Mouse (Mus musculus) embryonic facial prominence, embryonic 15.5 days (tissue): ENCODE results near the gene Dctn1. TPM values are rescaled to one million over a fixed set of nuclear protein-coding genes. Genes with fewer than 3 reads are reported as not detected.

ENCODE experiments used
- ATAC-seq: fragments of 200-750 bp; cut with Nextera tagmentation; 2 replicates; pipeline ENCODE4 v1.8.0; 2017; ENCODE audit warnings: low read depth, moderate TSS enrichment; ENCODE audit not compliant: insufficient number of reproducible peaks, low FRiP score, low TSS enrichment
- H3K27ac ChIP-seq: fragments of 300-500 bp; sonication (generic); replicated peaks from 2 replicates; pipeline ENCODE4 v1.5.1; 2015; ENCODE audit warnings: mild to moderate bottlenecking, inconsistent platforms
- H3K27me3 ChIP-seq: fragments of 300-500 bp; sonication (generic); 2 replicates; pipeline ENCODE4 v1.6.1; 2015; ENCODE audit warnings: inconsistent platforms
- H3K36me3 ChIP-seq: fragments of 300-500 bp; sonication (generic); 2 replicates; pipeline ENCODE4 v1.6.1; 2015; ENCODE audit warnings: mild to moderate bottlenecking, inconsistent platforms
- H3K4me1 ChIP-seq: fragments of 300-500 bp; sonication (generic); 2 replicates; pipeline ENCODE4 v1.6.1; 2015; ENCODE audit warnings: inconsistent platforms
- H3K4me2 ChIP-seq: fragments of 300-500 bp; sonication (generic); replicated peaks from 2 replicates; pipeline ENCODE4 v1.6.1; 2015; ENCODE audit warnings: mild to moderate bottlenecking, inconsistent platforms
- H3K4me3 ChIP-seq: fragments of 300-500 bp; sonication (generic); replicated peaks from 2 replicates; pipeline ENCODE4 v1.5.1; 2015; ENCODE audit warnings: mild to moderate bottlenecking, inconsistent platforms
- H3K9ac ChIP-seq: fragments of 300-500 bp; sonication (generic); 2 replicates; pipeline ENCODE4 v1.6.1; 2015; ENCODE audit warnings: inconsistent platforms
- H3K9me3 ChIP-seq: fragments of 300-500 bp; sonication (generic); replicated peaks from 2 replicates; pipeline ENCODE4 v1.6.1; 2016; ENCODE audit warnings: inconsistent platforms
- WGBS: fragments of 180-500 bp; shearing (Covaris S2); methylation state at CpG from one replicate; pipeline ENCODE4 v1.1.7; 2015; 5-methylcytosine and 5-hydroxymethylcytosine counted together
- polyA plus RNA-seq: library from polyadenylated mRNA; unstranded; fragments of >200 nt; fragmentation: Nextera tagmentation; extraction: Ambion mirVana; gene quantifications from 2 replicates; pipeline ENCODE4 v1.2.1, GENCODE M21; 2015

The Dctn1 gene
- polyA plus RNA-seq, 1 experiment from 2014 or later, result 103 TPM

DNA sequence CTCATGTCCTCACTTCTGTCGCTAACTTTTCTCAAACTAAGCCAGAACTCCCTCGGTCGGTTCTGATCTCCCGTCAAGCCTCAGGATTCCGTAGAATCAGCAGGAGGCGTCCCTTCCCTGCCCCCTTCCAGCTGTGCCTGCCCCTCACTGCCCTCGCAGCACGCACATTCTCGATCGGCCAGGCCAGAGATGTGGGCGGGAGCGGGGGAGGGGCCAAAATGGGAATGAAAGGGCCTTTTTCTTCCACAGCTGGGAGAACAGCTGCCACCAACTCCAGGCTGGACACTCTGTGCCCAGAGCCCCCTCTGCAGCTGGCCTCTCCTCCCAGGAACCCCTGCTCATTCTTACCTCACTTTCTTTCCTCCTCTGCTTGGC is 28.2 kb upstream of the Dctn1 start:
- Histone ChIP-seq H3K4me2 (peak overlapping the region; percentile 72), H3K9me3 (no peaks in the 10 kb centered on the region), H3K27me3 (no peaks in the 10 kb centered on the region), H3K4me3 (peak overlapping the region; percentile 52), H3K27ac (peak overlapping the region; percentile 100), H3K36me3 (no peaks in the 10 kb centered on the region), H3K4me1 (peaks cover 63% of the 10 kb centered on the region), H3K9ac (peak overlapping the region; percentile 62)
- WGBS, result under 1% methylated on average over 12 of the region's 12 CpGs
- ATAC-seq, result peak; percentile 88

DNA sequence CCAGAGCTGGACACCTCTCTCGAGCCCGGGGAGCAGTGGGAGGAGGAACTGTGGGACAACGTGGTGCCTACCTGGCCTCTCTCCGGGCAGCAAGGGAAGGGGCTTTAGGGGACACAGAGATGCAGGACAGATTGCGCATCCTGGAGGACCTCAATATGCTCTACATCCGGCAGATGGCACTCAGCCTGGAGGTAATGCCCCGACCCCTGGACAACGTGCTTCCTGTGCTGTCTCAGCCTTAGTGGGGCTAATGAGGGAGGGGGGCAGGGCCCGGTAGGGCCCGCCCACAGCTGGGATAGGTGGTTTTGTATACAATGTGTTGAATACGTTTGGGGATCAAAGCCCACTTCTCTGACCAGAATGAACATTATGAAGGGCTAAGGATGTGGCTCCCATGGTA is 27.7 kb upstream of the Dctn1 start:
- H3K36me3 ChIP-seq, result no peaks in the 10 kb centered on the region
- H3K4me2 ChIP-seq, result peak overlapping the region; percentile 72
- peaks cover 68% of the 10 kb centered on the region for H3K4me1 ChIP-seq
- peak; percentile 49 for ATAC-seq
- H3K27me3 ChIP-seq, result no peaks in the 10 kb centered on the region
- no peaks in the 10 kb centered on the region for H3K9me3 ChIP-seq
- H3K27ac ChIP-seq, result peak overlapping the region; percentile 100
- H3K9ac ChIP-seq, result peak overlapping the region; percentile 62
- H3K4me3 ChIP-seq, result peak overlapping the region; percentile 52
- WGBS, result 1% methylated on average over 11 of the region's 11 CpGs

DNA sequence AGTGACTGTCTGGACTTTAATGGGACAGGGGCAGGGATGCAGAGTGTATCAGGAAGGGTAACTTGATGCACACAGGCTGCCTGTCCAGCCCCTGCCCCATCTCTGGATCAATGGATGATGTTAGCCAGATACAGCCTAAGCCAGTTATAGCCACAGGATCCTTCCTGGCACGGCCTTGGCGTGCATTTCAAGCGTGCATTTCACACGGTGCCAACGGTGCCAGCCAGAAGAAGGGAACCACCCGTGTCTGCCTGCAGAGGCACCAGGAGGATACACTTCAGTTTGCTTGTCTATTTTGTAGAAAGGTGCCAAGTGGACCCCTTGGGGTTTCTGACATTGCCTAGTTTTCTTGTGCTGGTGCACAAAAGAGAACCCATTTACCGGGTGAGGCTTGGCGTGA is 25.7 kb upstream of the Dctn1 start:
- Histone ChIP-seq H3K4me2 (no peak overlapping the region), H3K4me3 (no peak overlapping the region), H3K36me3 (no peaks in the 10 kb centered on the region), H3K9me3 (no peaks in the 10 kb centered on the region), H3K27ac (peak overlapping the region; percentile 44; the same call in 1 of the 2 replicates), H3K4me1 (peaks cover 65% of the 10 kb centered on the region), H3K27me3 (no peaks in the 10 kb centered on the region), H3K9ac (no peak overlapping the region)
- ATAC-seq, result no peak
- 70% methylated on average over 8 of the region's 8 CpGs for WGBS

DNA sequence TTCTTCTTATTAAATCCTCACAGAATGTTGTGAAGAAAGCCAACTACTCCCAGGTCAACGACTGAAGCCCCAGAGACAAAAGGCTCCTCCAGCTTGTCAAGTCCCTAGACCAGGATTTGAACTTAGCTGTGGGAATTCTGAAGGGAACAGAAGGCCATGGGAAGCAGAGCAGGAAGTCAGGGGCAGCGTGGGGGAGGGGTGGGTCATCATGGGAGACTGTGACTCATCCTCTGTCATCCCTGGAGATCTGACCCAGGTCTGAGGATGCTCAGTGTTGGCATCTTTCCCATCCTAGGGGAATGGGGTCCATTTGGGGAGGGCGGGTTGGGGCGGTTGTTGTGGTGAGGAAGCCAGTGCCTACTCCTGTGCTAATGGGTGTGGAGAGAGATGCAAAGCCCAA is 24.1 kb upstream of the Dctn1 start:
- H3K36me3 ChIP-seq, result peaks cover under 1% of the 10 kb centered on the region; the same call in 1 of the 2 replicates
- H3K4me2 ChIP-seq, result peak overlapping the region; percentile 46
- H3K9ac ChIP-seq, result no peak overlapping the region
- no peak for ATAC-seq
- no peak overlapping the region for H3K27ac ChIP-seq
- H3K9me3 ChIP-seq, result no peaks in the 10 kb centered on the region
- WGBS, result 29% methylated on average over 4 of the region's 4 CpGs
- H3K27me3 ChIP-seq, result no peaks in the 10 kb centered on the region
- peak overlapping the region; percentile 25 for H3K4me3 ChIP-seq
- peaks cover 52% of the 10 kb centered on the region for H3K4me1 ChIP-seq

DNA sequence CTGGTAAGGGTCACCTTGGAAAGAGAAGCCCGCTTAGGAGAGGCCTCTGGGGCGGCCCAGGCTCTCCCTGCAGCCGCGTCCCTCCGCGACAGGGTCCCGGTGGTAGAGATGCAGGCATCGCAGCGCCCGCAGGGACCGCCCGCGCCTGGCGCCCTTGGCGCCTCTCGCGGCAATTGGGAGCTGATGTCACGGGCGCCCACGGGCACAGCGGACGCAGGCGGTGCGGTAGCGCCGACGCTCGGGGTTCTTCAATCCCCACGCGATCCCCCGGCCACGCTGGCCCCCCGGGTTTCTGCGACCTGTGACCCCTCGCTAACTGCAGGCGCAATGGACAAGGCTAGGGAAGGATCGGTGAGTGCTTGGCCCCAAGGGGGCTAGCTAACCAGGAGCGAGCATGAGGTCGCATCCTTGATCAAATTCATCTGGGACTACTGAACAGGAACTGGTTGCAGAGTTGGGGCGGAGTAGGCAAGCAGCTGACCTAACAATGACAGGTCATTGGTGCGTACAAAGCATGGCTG is 23.4 kb upstream of the Dctn1 start:
- Histone ChIP-seq H3K4me3 (peak overlapping the region; percentile 25), H3K4me1 (peaks cover 49% of the 10 kb centered on the region), H3K4me2 (peak overlapping the region; percentile 46), H3K27me3 (no peaks in the 10 kb centered on the region), H3K9ac (peak overlapping the region; percentile 2), H3K27ac (peak overlapping the region; percentile 60), H3K36me3 (peaks cover 6% of the 10 kb centered on the region), H3K9me3 (no peaks in the 10 kb centered on the region)
- 9% methylated on average over 41 of the region's 41 CpGs for WGBS
- no peak for ATAC-seq

DNA sequence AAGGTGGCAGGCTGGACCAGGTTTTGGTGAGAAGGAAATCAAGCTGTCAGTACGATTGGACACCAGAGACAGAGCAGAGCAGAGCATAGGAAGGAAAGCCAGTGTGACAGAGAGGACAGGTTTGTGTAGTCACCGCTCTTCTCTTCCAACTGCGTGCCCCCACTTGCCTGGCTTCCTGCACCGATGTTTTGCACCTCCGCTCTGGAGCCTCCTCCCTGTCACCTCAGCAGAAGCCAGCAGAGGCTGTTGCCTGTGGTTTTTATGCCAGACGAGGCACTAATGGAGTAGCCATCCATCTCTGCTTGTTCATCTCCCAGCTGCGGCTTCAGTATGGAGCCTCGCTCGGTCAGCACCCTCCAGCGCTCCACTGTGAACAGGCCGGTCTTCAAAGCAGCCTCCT is 22.8 kb upstream of the Dctn1 start:
- 0 out of 2 replicates have a peak, but pooled peaks have one; percentile 5 for ATAC-seq
- H3K4me1 ChIP-seq, result peaks cover 47% of the 10 kb centered on the region
- H3K27me3 ChIP-seq, result no peaks in the 10 kb centered on the region
- H3K27ac ChIP-seq, result peak overlapping the region; percentile 60
- H3K9ac ChIP-seq, result no peak overlapping the region
- WGBS, result 53% methylated on average over 11 of the region's 11 CpGs
- no peak overlapping the region for H3K4me3 ChIP-seq
- H3K4me2 ChIP-seq, result peak overlapping the region; percentile 46; the same call in 1 of the 2 replicates
- no peaks in the 10 kb centered on the region for H3K9me3 ChIP-seq
- peaks cover 12% of the 10 kb centered on the region for H3K36me3 ChIP-seq

DNA sequence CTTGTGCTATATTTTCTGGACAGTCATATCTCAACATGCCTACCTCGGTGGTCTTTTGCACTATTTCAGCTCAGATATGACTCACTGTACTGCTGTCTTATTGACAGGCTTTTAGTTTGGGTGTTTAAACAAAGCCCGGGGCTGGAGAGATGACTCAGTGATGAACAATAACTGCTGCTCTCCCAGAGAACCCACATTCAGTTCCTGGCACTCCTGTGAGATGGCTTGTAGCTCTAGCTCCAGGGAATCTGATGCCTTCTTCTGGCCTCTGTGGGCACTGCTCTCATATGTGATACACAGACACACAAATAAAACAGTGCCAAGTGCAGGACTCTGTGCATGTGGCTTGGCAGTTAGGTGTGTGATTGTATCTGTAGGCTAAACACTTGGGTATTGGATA is 20.5 kb upstream of the Dctn1 start:
- Histone ChIP-seq H3K9me3 (no peaks in the 10 kb centered on the region), H3K27me3 (no peaks in the 10 kb centered on the region), H3K4me2 (no peak overlapping the region), H3K9ac (no peak overlapping the region), H3K4me1 (peaks cover 24% of the 10 kb centered on the region), H3K27ac (no peak overlapping the region), H3K36me3 (peaks cover 35% of the 10 kb centered on the region), H3K4me3 (no peak overlapping the region)
- no peak for ATAC-seq
- 48% methylated on average over 2 of the region's 2 CpGs for WGBS

DNA sequence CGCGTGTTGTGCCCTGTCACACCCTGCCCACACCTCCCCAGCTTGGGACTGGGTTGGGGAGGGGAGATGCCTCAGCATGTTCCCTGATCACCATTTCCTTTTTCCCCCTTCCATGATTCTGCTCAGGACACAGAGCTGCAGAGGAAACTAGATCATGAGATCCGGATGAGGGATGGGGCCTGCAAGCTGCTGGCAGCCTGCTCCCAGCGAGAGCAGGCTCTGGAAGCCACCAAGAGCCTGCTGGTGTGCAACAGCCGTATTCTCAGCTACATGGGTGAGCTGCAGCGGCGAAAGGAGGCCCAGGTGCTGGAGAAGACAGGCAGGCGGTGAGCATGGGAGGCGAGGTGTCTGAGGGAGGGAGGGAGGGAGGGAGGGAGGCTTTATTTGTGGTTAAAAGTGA is 19.9 kb upstream of the Dctn1 start:
- no peak overlapping the region for H3K4me3 ChIP-seq
- peaks cover 23% of the 10 kb centered on the region for H3K4me1 ChIP-seq
- H3K4me2 ChIP-seq, result no peak overlapping the region
- no peak overlapping the region for H3K9ac ChIP-seq
- H3K27ac ChIP-seq, result no peak overlapping the region; the same call in 1 of the 2 replicates
- peaks cover 41% of the 10 kb centered on the region for H3K36me3 ChIP-seq
- no peaks in the 10 kb centered on the region for H3K27me3 ChIP-seq
- WGBS, result 49% methylated on average over 9 of the region's 9 CpGs
- ATAC-seq, result no peak
- no peaks in the 10 kb centered on the region for H3K9me3 ChIP-seq

DNA sequence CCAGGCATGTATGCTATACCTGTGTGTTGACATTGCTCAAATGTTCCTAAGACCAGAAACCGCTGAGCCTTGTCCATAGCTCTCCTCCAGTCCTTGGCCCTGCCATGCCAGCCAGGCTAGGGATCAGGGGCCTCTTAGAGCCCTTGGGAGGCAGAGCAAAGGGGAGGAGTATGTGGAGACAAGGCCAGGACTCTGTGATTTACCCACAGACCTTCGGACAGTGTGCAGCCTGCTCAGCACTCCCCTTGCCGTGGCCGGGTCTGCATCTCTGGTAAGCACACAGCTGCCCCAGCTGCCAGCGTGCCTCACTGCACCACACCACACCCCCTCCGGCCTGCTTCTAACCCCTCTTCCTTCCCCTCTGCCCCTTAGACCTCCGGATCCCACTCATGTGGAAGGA is 18.4 kb upstream of the Dctn1 start:
- H3K4me3 ChIP-seq, result no peak overlapping the region
- H3K9ac ChIP-seq, result no peak overlapping the region
- no peak overlapping the region for H3K27ac ChIP-seq
- H3K36me3 ChIP-seq, result peaks cover 55% of the 10 kb centered on the region
- H3K4me2 ChIP-seq, result no peak overlapping the region
- ATAC-seq, result no peak
- H3K4me1 ChIP-seq, result peaks cover 11% of the 10 kb centered on the region
- no peaks in the 10 kb centered on the region for H3K9me3 ChIP-seq
- 65% methylated on average over 7 of the region's 7 CpGs for WGBS
- no peaks in the 10 kb centered on the region for H3K27me3 ChIP-seq

DNA sequence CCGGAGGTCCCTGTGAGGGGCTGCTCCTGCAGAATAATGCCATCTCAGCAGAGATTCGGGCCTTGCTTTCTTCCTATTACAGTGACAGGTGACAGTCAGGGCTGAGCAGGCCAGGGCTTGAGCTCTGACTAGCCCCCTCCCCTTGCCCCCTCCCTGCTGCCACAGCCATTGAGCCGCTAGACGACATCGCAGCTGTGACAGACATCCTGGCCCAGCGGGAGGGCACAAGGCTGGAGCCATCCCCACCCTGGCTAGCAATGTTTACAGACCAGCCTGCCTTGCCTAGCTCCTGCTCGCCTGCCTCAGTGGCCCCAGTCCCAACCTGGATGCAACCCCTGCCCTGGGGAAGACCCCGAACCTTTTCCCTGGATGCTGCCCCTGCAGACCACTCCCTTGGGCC is 14.0 kb upstream of the Dctn1 start:
- Histone ChIP-seq H3K27me3 (no peaks in the 10 kb centered on the region), H3K36me3 (peaks cover 61% of the 10 kb centered on the region), H3K27ac (no peak overlapping the region), H3K4me1 (peaks cover 17% of the 10 kb centered on the region), H3K9ac (no peak overlapping the region), H3K4me2 (no peak overlapping the region), H3K4me3 (no peak overlapping the region), H3K9me3 (no peaks in the 10 kb centered on the region)
- WGBS, result 43% methylated on average over 8 of the region's 8 CpGs
- no peak for ATAC-seq

DNA sequence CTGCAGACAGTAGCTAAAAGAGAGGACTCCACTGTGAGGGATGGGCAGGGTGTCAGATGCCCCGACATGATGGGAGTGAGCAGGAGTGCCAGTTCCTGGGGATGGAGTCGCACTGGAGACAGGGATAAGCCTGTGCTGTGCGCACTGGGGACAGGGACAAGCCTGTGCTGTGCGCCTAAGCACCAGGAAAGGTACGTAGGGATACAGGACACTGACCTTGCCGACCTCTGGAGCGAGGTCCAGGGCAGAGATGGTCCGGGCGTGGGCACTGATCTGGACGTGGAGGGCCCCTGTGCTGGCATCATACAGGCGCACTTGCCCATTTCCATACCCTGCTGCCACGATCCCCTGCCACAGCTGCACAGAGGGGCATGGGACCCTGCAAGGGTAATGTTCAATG is 12.7 kb upstream of the Dctn1 start:
- Histone ChIP-seq H3K9me3 (no peaks in the 10 kb centered on the region), H3K27ac (no peak overlapping the region), H3K9ac (no peak overlapping the region), H3K36me3 (peaks cover 49% of the 10 kb centered on the region), H3K4me3 (no peak overlapping the region), H3K4me1 (peaks cover 17% of the 10 kb centered on the region), H3K27me3 (no peaks in the 10 kb centered on the region), H3K4me2 (no peak overlapping the region)
- ATAC-seq, result no peak
- 82% methylated on average over 12 of the region's 12 CpGs for WGBS

DNA sequence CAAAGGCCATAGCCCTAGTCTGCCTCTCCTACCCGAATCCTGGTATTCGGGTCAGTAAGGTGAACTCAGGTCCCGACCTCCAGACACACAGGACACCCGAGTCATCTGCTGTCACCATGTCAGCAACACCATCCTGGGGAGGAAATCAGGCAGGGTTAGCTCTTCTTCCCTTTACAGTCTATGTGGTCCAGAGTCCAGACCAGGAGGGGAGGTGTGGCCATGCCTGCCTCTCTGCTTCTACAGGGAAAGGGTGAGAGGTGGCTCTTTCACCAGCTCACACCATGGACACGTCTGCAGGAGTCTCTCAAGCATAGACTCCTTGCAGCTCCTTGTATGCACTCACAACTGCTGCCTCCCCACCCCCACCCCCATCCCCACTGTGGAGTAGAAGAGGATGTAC is 12.2 kb upstream of the Dctn1 start:
- WGBS, result 69% methylated on average over 5 of the region's 5 CpGs
- no peaks in the 10 kb centered on the region for H3K9me3 ChIP-seq
- H3K9ac ChIP-seq, result no peak overlapping the region
- H3K4me1 ChIP-seq, result peaks cover 17% of the 10 kb centered on the region
- no peak overlapping the region for H3K4me2 ChIP-seq
- no peak overlapping the region for H3K27ac ChIP-seq
- peaks cover 45% of the 10 kb centered on the region for H3K36me3 ChIP-seq
- no peak overlapping the region for H3K4me3 ChIP-seq
- no peak for ATAC-seq
- no peaks in the 10 kb centered on the region for H3K27me3 ChIP-seq
